Mouse (Mus musculus) heart, embryonic 11.5 days (tissue): ENCODE results near the gene Icmt. TPM values are rescaled to one million over a fixed set of nuclear protein-coding genes. Genes with fewer than 3 reads are reported as not detected.

Experiments used
- polyA plus RNA-seq: library from polyadenylated mRNA; unstranded; fragments of >200 nt; fragmentation: Nextera tagmentation; extraction: Ambion mirVana; gene quantifications from 2 replicates; pipeline ENCODE4 v1.2.1, GENCODE M21; 2014

Icmt gene
- polyA plus RNA-seq, 1 experiment from 2014 or later = 15.9 TPM

Other genes with a start within 250 kb of the Icmt start
- gene Plekhg5, start 224.7 kb upstream of the Icmt start, polyA plus RNA-seq = 6.6 and 7.0 TPM in 2 replicates
- gene Tnfrsf25, start 181.3 kb upstream of the Icmt start, polyA plus RNA-seq = 0.27 and 0.58 TPM in 2 replicates
- gene Espn, start 144.9 kb upstream of the Icmt start, polyA plus RNA-seq = 0.90 and 1.3 TPM in 2 replicates
- 0.07 TPM in 1 of 2 replicates, not detected in the other for gene Hes2, start 138.4 kb upstream of the Icmt start, polyA plus RNA-seq
- 53.1 and 53.6 TPM in 2 replicates for gene Acot7, start 119.1 kb upstream of the Icmt start, polyA plus RNA-seq
- gene Gpr153, start 23.0 kb upstream of the Icmt start, polyA plus RNA-seq = 7.8 and 9.0 TPM in 2 replicates
- not detected in 2 replicates for gene Hes3, start 5.6 kb upstream of the Icmt start, polyA plus RNA-seq
- gene Rnf207, start 21.8 kb downstream of the Icmt start, polyA plus RNA-seq = 27.4 and 27.5 TPM in 2 replicates
- gene Rpl22, start 28.5 kb downstream of the Icmt start, polyA plus RNA-seq = 285 and 300 TPM in 2 replicates
- 0.04 and 0.07 TPM in 2 replicates for gene Chd5, start 41.4 kb downstream of the Icmt start, polyA plus RNA-seq
- 1.7 and 1.9 TPM in 2 replicates for gene Nphp4, start 179.5 kb downstream of the Icmt start, polyA plus RNA-seq
- gene Kcnab2, start 180.6 kb downstream of the Icmt start, polyA plus RNA-seq = 2.2 and 3.5 TPM in 2 replicates